Mouse (Mus musculus) splenic B cell, adult 2 months (primary cell): ENCODE measurements around the gene Clasrp.

ENCODE experiments used
- DNase-seq: peaks from one replicate; pipeline ENCODE4 v3.0.0-alpha.2; 2011; ENCODE audit warnings: low read depth, low spot score
- H3K27me3 ChIP-seq: 2 replicates; pipeline ENCODE4 v1.6.1; 2012; ENCODE audit warnings: mild to moderate bottlenecking, low read length, moderate library complexity, mixed read lengths; ENCODE audit not compliant: control insufficient read depth, poor library complexity, insufficient read depth, severe bottlenecking
- H3K36me3 ChIP-seq: 2 replicates; pipeline ENCODE4 v1.6.1; 2012; ENCODE audit warnings: mild to moderate bottlenecking, low read length, moderate library complexity, mixed read lengths; ENCODE audit not compliant: control insufficient read depth, poor library complexity, insufficient read depth, severe bottlenecking

Clasrp gene

GRCm38 (mm10) chr7:19586269-19586668, 18.0 kb downstream of the Clasrp start:
- Histone ChIP-seq H3K36me3 (peaks cover 9% of the 10 kb centered on the region; the same call in 1 of the 2 replicates), H3K27me3 (no peaks in the 10 kb centered on the region)
- no peak for DNase-seq

GRCm38 (mm10) chr7:19580634-19581033, 23.7 kb downstream of the Clasrp start:
- no peaks in the 10 kb centered on the region for H3K27me3 ChIP-seq

GRCm38 (mm10) chr7:19579751-19580150, 24.5 kb downstream of the Clasrp start:
- DNase-seq: no peak
- H3K27me3 ChIP-seq: no peaks in the 10 kb centered on the region

More at GRCm38 (mm10) chr7:19580634-19581033, 23.7 kb downstream of the Clasrp start:
- DNase-seq: no peak
- H3K36me3 ChIP-seq: peaks cover 6% of the 10 kb centered on the region; the same call in 1 of the 2 replicates

GRCm38 (mm10) chr7:19578436-19578835, 25.9 kb downstream of the Clasrp start:
- no peaks in the 10 kb centered on the region for H3K27me3 ChIP-seq
- DNase-seq: no peak

More at GRCm38 (mm10) chr7:19579751-19580150, 24.5 kb downstream of the Clasrp start:
- peaks cover 3% of the 10 kb centered on the region; the same call in 1 of the 2 replicates for H3K36me3 ChIP-seq

GRCm38 (mm10) chr7:19577877-19578414, 26.3 kb downstream of the Clasrp start:
- Histone ChIP-seq H3K27me3 (no peaks in the 10 kb centered on the region), H3K36me3 (no peaks in the 10 kb centered on the region; the same call in 1 of the 2 replicates)
- peak; percentile 79 for DNase-seq

More at GRCm38 (mm10) chr7:19578436-19578835, 25.9 kb downstream of the Clasrp start:
- no peaks in the 10 kb centered on the region; the same call in 1 of the 2 replicates for H3K36me3 ChIP-seq

- Histone ChIP-seq H3K36me3 (no peaks in the 10 kb centered on the region; the same call in 1 of the 2 replicates), H3K27me3 (no peaks in the 10 kb centered on the region)
- DNase-seq: peak; percentile 78
Measured at GRCm38 (mm10) chr7:19577141-19577852, 27.0 kb downstream of the Clasrp start, which contains the start of the genes Zfp296 and Gemin7. Gene Zfp296 (plus strand): TSS chr7:19577287. Gene Gemin7 (minus strand): TSS chr7:19577595.

- no peak for DNase-seq
- no peaks in the 10 kb centered on the region for H3K27me3 ChIP-seq
- no peaks in the 10 kb centered on the region; the same call in 1 of the 2 replicates for H3K36me3 ChIP-seq
Measured at GRCm38 (mm10) chr7:19575559-19575958, 28.7 kb downstream of the Clasrp start.

GRCm38 (mm10) chr7:19573776-19574140, 30.5 kb downstream of the Clasrp start:
- Histone ChIP-seq H3K36me3 (peaks cover under 1% of the 10 kb centered on the region; the same call in 1 of the 2 replicates), H3K27me3 (no peaks in the 10 kb centered on the region)
- DNase-seq: no peak

GRCm38 (mm10) chr7:19572926-19573775, 31.1 kb downstream of the Clasrp start:
- Histone ChIP-seq H3K27me3 (no peaks in the 10 kb centered on the region), H3K36me3 (peaks cover 2% of the 10 kb centered on the region; the same call in 1 of the 2 replicates)
- peak; percentile 85 for DNase-seq

- no peaks in the 10 kb centered on the region for H3K27me3 ChIP-seq
- DNase-seq: no peak
- peaks cover 5% of the 10 kb centered on the region for H3K36me3 ChIP-seq
Measured at GRCm38 (mm10) chr7:19569647-19570046, 34.6 kb downstream of the Clasrp start.

GRCm38 (mm10) chr7:19567426-19567825, 36.9 kb downstream of the Clasrp start:
- DNase-seq: no peak
- Histone ChIP-seq H3K27me3 (no peaks in the 10 kb centered on the region), H3K36me3 (peaks cover 8% of the 10 kb centered on the region)

- no peaks in the 10 kb centered on the region for H3K27me3 ChIP-seq
- H3K36me3 ChIP-seq: peaks cover 8% of the 10 kb centered on the region
- DNase-seq: no peak
Measured at GRCm38 (mm10) chr7:19565803-19566202, 38.5 kb downstream of the Clasrp start.

GRCm38 (mm10) chr7:19564455-19564854, 39.8 kb downstream of the Clasrp start:
- DNase-seq: peak; percentile 52

GRCm38 (mm10) chr7:19563884-19564283, 40.4 kb downstream of the Clasrp start:
- Histone ChIP-seq H3K27me3 (no peaks in the 10 kb centered on the region), H3K36me3 (peaks cover 8% of the 10 kb centered on the region)
- no peak for DNase-seq

More at GRCm38 (mm10) chr7:19564455-19564854, 39.8 kb downstream of the Clasrp start:
- peaks cover 8% of the 10 kb centered on the region for H3K36me3 ChIP-seq
- H3K27me3 ChIP-seq: no peaks in the 10 kb centered on the region
